Mouse (Mus musculus) urinary bladder, adult 2 months (tissue): ENCODE data around the gene Memo1. TPM values are rescaled to one million over a fixed set of nuclear protein-coding genes. Genes with fewer than 3 reads are reported as not detected.

Source experiments
- polyA plus RNA-seq: library from polyadenylated mRNA; depleted of rRNA; stranded (reverse); fragments of >200 nt; gene quantifications from 2 replicates; pipeline ENCODE4 v1.2.3, GENCODE M21; 2012; rRNA removed

Memo1 gene
- polyA plus RNA-seq, 1 experiment, result 56.6 TPM

Other genes with a start within 250 kb of the Memo1 start
- gene Srd5a2, start 247.6 kb downstream of the Memo1 start, polyA plus RNA-seq, result 0.03 and 0.04 TPM in 2 replicates
- gene Dpy30, start 28.4 kb upstream of the Memo1 start, polyA plus RNA-seq, result 80.7 and 103 TPM in 2 replicates
- 11.5 and 13.1 TPM in 2 replicates for gene Spast, start 43.5 kb upstream of the Memo1 start, polyA plus RNA-seq
- gene Slc30a6, start 100.1 kb upstream of the Memo1 start, polyA plus RNA-seq, result 26.5 and 27.8 TPM in 2 replicates
- 0.62 and 0.65 TPM in 2 replicates for gene Nlrc4, start 163.6 kb upstream of the Memo1 start, polyA plus RNA-seq
- gene Yipf4, start 194.0 kb upstream of the Memo1 start, polyA plus RNA-seq, result 57.7 and 71.5 TPM in 2 replicates
- gene Birc6, start 232.8 kb upstream of the Memo1 start, polyA plus RNA-seq, result 60.2 and 67.2 TPM in 2 replicates